Mouse (Mus musculus) erythroblast, embryonic 14.5 days (primary cell): ENCODE measurements around the gene Fat3.

Experiments
- GATA1 ChIP-seq: IDR thresholded peaks from 2 replicates; pipeline ENCODE4 v1.6.1; 2012; ENCODE audit warnings: low read length, inconsistent platforms, mixed read lengths
- TAL1 ChIP-seq: IDR thresholded peaks from 3 replicates; pipeline ENCODE4 v1.6.1; 2012; ENCODE audit warnings: low read length, inconsistent platforms, mixed read lengths

- TF ChIP-seq GATA1 (no peak), TAL1 (no peak)
These were observed 189.9 kb downstream of the Fat3 start for GRCm38 (mm10) chr9:16310855-16311848.
